Mouse (Mus musculus) cortical plate, adult 2 months (tissue): ENCODE data around the gene Gm35549.

Experiments used
- CTCF ChIP-seq: fragments of 200-500 bp; IDR thresholded peaks from 2 replicates; pipeline ENCODE4 v1.5.1; 2011; ENCODE audit warnings: mild to moderate bottlenecking, control low read depth, low read length; ENCODE audit not compliant: insufficient read depth; ENCODE audit errors: extremely low read depth
- POLR2A ChIP-seq: fragments of 200-500 bp; IDR thresholded peaks from 2 replicates; pipeline ENCODE4 v1.6.1; 2011; ENCODE audit warnings: mild to moderate bottlenecking, low read length, control low read depth; ENCODE audit not compliant: insufficient read depth; ENCODE audit errors: extremely low read depth

DNA sequence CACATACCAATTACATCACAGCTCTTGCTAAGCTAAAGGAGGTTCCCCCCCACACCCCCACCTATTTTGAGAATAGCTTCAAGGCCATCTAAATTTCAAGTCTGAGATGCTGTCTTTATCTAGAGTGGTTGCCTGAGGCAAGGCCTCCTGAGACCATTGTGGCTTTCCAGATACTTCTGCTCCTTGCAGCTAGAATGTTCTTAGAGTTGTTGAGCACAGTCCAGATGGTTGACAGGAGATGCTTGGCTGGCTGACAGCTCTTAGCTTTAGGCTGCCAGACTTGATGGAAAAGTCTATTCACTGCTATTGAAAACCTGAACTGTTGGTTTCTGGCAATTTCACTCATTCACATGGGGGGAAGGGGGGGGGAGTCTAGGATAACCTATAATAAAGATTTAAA lies 2.3 kb upstream of the Gm35549 start:
- TF ChIP-seq CTCF = no peak
- TF ChIP-seq POLR2A = no peak
